Mouse (Mus musculus) liver, adult 2 months (tissue): ENCODE measurements around the gene Slc9a7. TPM values are rescaled to one million over a fixed set of nuclear protein-coding genes. Genes with fewer than 3 reads are reported as not detected.
A peak's percentile ranks its signal among the peaks of the same experiment; 100 is the strongest.

ENCODE experiments used
- DNase-seq: peaks from one replicate; pipeline ENCODE4 v3.0.0-alpha.2; 2011; ENCODE audit warnings: low read depth, low spot score; ENCODE audit errors: extremely low read depth
- H3K27ac ChIP-seq: fragments of 200-500 bp; replicated peaks from 2 replicates; pipeline ENCODE4 v1.5.1; 2012; ENCODE audit warnings: low read depth, mild to moderate bottlenecking, control low read depth, inconsistent platforms, low read length; ENCODE audit not compliant: insufficient read depth
- H3K27me3 ChIP-seq: fragments of 200-500 bp; 2 replicates; pipeline ENCODE4 v1.6.1; 2012; ENCODE audit warnings: mild to moderate bottlenecking, moderate library complexity, low read length, inconsistent platforms; ENCODE audit not compliant: control insufficient read depth, insufficient read depth
- H3K36me3 ChIP-seq: fragments of 200-500 bp; 2 replicates; pipeline ENCODE4 v1.6.1; 2012; ENCODE audit warnings: low read length, inconsistent platforms; ENCODE audit not compliant: control insufficient read depth, insufficient read depth
- H3K4me1 ChIP-seq: fragments of 200-500 bp; 2 replicates; pipeline ENCODE4 v1.6.1; 2011; ENCODE audit warnings: low read length; ENCODE audit not compliant: control insufficient read depth, insufficient read depth
- H3K4me3 ChIP-seq: fragments of 200-500 bp; 2 replicates; pipeline ENCODE4 v1.5.1; 2011; ENCODE audit warnings: low read depth, mild to moderate bottlenecking, control low read depth, low read length, moderate library complexity; ENCODE audit not compliant: insufficient read depth
- H3K79me2 ChIP-seq: fragments of 200-500 bp; 2 replicates; pipeline ENCODE4 v1.6.1; 2012; ENCODE audit warnings: inconsistent platforms, mild to moderate bottlenecking, low read length, moderate library complexity; ENCODE audit not compliant: control insufficient read depth, insufficient read depth
- H3K9ac ChIP-seq: fragments of 200-500 bp; 2 replicates; pipeline ENCODE4 v1.6.1; 2012; ENCODE audit warnings: low read depth, mild to moderate bottlenecking, control low read depth, inconsistent platforms, low read length
- CTCF ChIP-seq: fragments of 200-500 bp; IDR thresholded peaks from 2 replicates; pipeline ENCODE4 v1.5.1; 2011; ENCODE audit warnings: low read depth, low read length, control low read depth
- POLR2A ChIP-seq: fragments of 200-500 bp; IDR thresholded peaks from 2 replicates; pipeline ENCODE4 v1.6.1; 2011; ENCODE audit warnings: low read length, control low read depth; ENCODE audit not compliant: insufficient read depth; ENCODE audit errors: extremely low read depth
- WGBS: fragments of 180-500 bp; shearing (Covaris S2); methylation state at CpG from one replicate; pipeline ENCODE4 v1.1.7; 2018; 5-methylcytosine and 5-hydroxymethylcytosine counted together
- polyA plus RNA-seq: library from polyadenylated mRNA; depleted of rRNA; stranded (reverse); fragments of >200 nt; gene quantifications from 2 replicates; pipeline ENCODE4 v1.2.3, GENCODE M21; 2012
- total RNA-seq: library from RNA; depleted of rRNA; stranded (reverse); fragments of >200 nt; gene quantifications from 2 replicates; pipeline ENCODE4 v1.2.3, GENCODE M21; 2014

Slc9a7 gene
- total and polyA plus RNA-seq, 2 experiments, result 0.65 to 1.2 TPM

DNA sequence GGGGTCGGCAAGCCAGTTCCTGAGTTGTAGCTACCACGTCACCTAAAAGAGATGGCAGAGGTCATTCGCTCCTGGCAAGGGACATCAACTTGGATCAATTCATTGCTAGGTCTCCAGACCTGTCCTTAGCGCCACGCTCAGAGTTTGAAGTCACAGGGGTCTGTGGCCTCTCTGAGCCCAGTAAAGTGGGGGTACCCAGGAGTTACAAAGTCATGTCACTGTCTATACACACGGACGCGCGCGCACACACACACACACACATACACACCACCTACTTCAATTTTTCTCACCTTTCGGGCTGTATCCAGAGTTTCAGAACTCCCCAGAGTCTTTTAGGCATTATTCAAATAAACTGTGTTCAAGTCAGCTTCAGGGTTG lies 422 bp upstream of the Slc9a7 start:
- Histone ChIP-seq H3K79me2 (no peaks in the 10 kb centered on the region), H3K27ac (no peak overlapping the region), H3K27me3 (no peaks in the 10 kb centered on the region), H3K9ac (0 out of 2 replicates have a peak overlapping the region, but pooled peaks have one; percentile 17), H3K4me1 (no peaks in the 10 kb centered on the region; the same call in 1 of the 2 replicates), H3K36me3 (no peaks in the 10 kb centered on the region), H3K4me3 (peak overlapping the region; percentile 66; the same call in 1 of the 2 replicates)
- no peak for TF ChIP-seq CTCF
- no peak for TF ChIP-seq POLR2A
- WGBS, result 30% methylated on average over 11 of the region's 11 CpGs
- DNase-seq, result no peak

DNA sequence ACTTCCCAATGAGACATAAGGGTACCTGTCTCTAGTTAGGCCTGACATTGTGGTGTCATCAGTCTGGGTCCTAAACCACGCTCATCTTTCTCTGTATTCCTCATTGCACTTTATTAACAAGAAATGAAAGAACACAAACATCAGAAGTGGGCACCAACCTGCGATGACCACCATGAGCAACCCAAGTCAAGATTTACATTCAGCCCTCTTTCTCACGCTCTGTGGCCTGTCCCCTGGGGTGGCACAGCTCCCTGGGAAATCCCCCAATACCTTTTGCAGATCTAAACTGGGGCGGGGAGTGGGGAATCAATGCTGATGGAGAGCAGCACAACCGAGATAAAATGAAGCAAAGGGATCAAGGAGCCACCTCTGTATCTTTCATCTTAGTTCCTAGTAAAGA lies 892 bp downstream of the Slc9a7 start:
- Histone ChIP-seq H3K4me3 (no peak overlapping the region), H3K4me1 (no peaks in the 10 kb centered on the region; the same call in 1 of the 2 replicates), H3K9ac (no peak overlapping the region), H3K27me3 (no peaks in the 10 kb centered on the region), H3K36me3 (no peaks in the 10 kb centered on the region), H3K27ac (no peak overlapping the region), H3K79me2 (no peaks in the 10 kb centered on the region)
- DNase-seq, result no peak
- no peak for TF ChIP-seq CTCF
- no peak for TF ChIP-seq POLR2A
- WGBS, result 42% methylated on average over 5 of the region's 5 CpGs

DNA sequence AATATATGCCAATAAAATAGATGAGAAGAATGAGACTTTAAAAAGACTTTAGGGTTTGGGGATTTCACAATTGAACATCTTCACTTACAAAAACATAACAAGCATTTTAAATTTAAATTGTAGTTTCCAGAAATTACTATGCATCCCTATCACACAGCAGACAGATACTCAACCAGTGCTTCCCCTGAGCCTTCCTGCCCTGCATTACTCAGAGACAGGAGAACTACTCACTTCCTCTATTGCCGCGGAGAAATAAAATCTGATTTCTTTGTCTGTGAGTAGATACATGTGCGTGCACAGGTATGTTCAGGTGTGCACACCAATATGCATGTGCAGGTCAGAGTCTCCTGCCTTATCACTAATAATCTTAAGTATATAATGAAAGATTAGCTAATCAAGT lies 2.9 kb downstream of the Slc9a7 start:
- Histone ChIP-seq H3K36me3 (no peaks in the 10 kb centered on the region), H3K9ac (no peak overlapping the region), H3K27me3 (no peaks in the 10 kb centered on the region), H3K27ac (no peak overlapping the region), H3K79me2 (no peaks in the 10 kb centered on the region), H3K4me1 (no peaks in the 10 kb centered on the region; the same call in 1 of the 2 replicates), H3K4me3 (no peak overlapping the region)
- 73% methylated on average over 3 of the region's 3 CpGs for WGBS
- DNase-seq, result no peak
- TF ChIP-seq POLR2A (no peak), CTCF (no peak)

DNA sequence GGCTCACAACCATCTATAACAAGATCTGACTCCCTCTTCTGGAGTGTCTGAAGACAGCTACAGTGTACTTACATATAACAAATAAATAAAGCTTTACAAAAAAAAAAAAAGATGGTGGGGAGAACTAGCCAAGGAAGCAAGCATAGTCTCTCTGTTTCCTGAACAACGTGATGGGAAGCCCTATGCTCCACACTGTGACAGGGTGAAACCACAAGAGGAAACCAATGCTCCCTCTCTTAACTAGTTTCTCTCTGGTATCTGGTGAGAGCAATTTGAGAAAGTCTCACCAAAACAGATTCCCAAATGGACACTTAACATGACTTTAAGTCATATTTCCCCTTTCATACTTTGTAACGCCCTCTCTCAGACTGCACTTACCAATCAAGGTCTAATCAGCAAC lies 5.4 kb downstream of the Slc9a7 start:
- no peak for DNase-seq
- Histone ChIP-seq H3K4me3 (no peak overlapping the region), H3K4me1 (no peaks in the 10 kb centered on the region; the same call in 1 of the 2 replicates), H3K79me2 (no peaks in the 10 kb centered on the region), H3K9ac (no peak overlapping the region), H3K27me3 (no peaks in the 10 kb centered on the region), H3K27ac (no peak overlapping the region), H3K36me3 (no peaks in the 10 kb centered on the region)
- TF ChIP-seq CTCF, result no peak
- no peak for TF ChIP-seq POLR2A
- 88% methylated on average over 2 of the region's 2 CpGs for WGBS

DNA sequence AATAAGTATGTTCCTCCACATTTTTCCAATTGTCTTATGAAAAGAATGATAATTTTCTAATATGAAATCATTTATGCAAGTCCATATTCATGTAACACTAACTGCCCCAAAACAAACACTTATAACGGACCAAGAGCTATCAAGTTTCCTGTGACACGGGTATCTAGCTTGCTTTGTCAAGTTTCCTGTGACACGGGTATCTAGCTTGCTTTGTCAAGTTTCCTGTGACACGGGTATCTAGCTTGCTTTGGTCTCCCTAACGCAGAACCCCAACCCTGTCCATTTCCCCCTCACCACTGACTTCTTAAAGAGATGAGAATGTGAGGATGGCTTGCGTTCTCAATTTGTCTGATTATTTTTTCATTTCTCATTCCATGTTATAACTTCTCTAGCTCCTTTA lies 12.2 kb downstream of the Slc9a7 start:
- Histone ChIP-seq H3K27ac (no peak overlapping the region), H3K4me3 (no peak overlapping the region), H3K9ac (no peak overlapping the region), H3K27me3 (no peaks in the 10 kb centered on the region), H3K4me1 (no peaks in the 10 kb centered on the region), H3K79me2 (no peaks in the 10 kb centered on the region), H3K36me3 (no peaks in the 10 kb centered on the region)
- TF ChIP-seq CTCF (no peak), POLR2A (no peak)
- no peak for DNase-seq
- 76% methylated on average over 6 of the region's 6 CpGs for WGBS

DNA sequence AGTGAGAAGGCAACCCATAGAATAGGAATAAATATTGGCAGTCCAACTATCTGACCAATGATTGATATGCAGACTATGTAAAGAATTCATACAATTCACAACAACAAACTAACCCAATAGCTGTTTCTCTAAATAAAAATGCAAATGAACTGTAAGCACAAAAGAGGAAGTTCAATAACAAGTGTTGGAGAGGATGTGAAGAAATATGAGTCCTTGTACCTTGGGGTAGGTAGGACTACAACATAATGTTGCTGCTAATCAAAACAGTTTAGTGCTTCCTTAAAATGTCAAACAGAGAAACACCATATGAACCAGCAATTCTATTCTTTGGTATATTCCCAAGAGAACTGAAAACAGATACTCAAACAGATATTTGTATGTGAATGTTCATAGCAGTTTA lies 17.8 kb downstream of the Slc9a7 start:
- H3K79me2 ChIP-seq, result no peaks in the 10 kb centered on the region

More for the DNA sequence above, 17.8 kb downstream of the Slc9a7 start:
- no peaks in the 10 kb centered on the region for H3K36me3 ChIP-seq
- H3K4me1 ChIP-seq, result no peaks in the 10 kb centered on the region
- no peak overlapping the region for H3K4me3 ChIP-seq
- no peaks in the 10 kb centered on the region for H3K27me3 ChIP-seq
- H3K9ac ChIP-seq, result no peak overlapping the region
- no peak for DNase-seq
- H3K27ac ChIP-seq, result no peak overlapping the region
- no peak for TF ChIP-seq CTCF
- TF ChIP-seq POLR2A, result no peak
